Mouse (Mus musculus) midbrain, embryonic 11.5 days (tissue): ENCODE results near the gene Vstm4. TPM values are rescaled to one million over a fixed set of nuclear protein-coding genes. Genes with fewer than 3 reads are reported as not detected.

Source experiments
- ATAC-seq: fragments of 200-750 bp; cut with Nextera tagmentation; 2 replicates; pipeline ENCODE4 v1.8.0; 2017; ENCODE audit warnings: moderate TSS enrichment, moderate library complexity; ENCODE audit not compliant: low FRiP score
- DNase-seq: peaks from one replicate; pipeline ENCODE4 v3.0.0; 2015; ENCODE audit warnings: low spot score; ENCODE audit errors: missing footprints
- H3K27ac ChIP-seq: fragments of 300-500 bp; sonication (generic); 2 replicates; pipeline ENCODE4 v1.5.1; 2014; ENCODE audit warnings: low read depth, low read length
- H3K27me3 ChIP-seq: fragments of 300-500 bp; sonication (generic); 2 replicates; pipeline ENCODE4 v1.6.1; 2014; ENCODE audit warnings: mild to moderate bottlenecking, low read length, moderate library complexity, mixed read lengths; ENCODE audit not compliant: control insufficient read depth, insufficient read depth
- H3K36me3 ChIP-seq: fragments of 300-500 bp; sonication (generic); 2 replicates; pipeline ENCODE4 v1.6.1; 2014; ENCODE audit warnings: mild to moderate bottlenecking, low read length, moderate library complexity, mixed read lengths; ENCODE audit not compliant: control insufficient read depth, insufficient read depth
- H3K4me1 ChIP-seq: fragments of 300-500 bp; sonication (generic); 2 replicates; pipeline ENCODE4 v1.6.1; 2014; ENCODE audit warnings: low read length; ENCODE audit not compliant: control insufficient read depth, insufficient read depth
- H3K4me2 ChIP-seq: fragments of 300-500 bp; sonication (generic); 2 replicates; pipeline ENCODE4 v1.6.1; 2014; ENCODE audit warnings: mild to moderate bottlenecking, moderate library complexity
- H3K4me3 ChIP-seq: fragments of 300-500 bp; sonication (generic); 2 replicates; pipeline ENCODE4 v1.5.1; 2014; ENCODE audit warnings: low read depth, low read length
- H3K9ac ChIP-seq: fragments of 300-500 bp; sonication (generic); 2 replicates; pipeline ENCODE4 v1.6.1; 2014; ENCODE audit warnings: low read length
- H3K9me3 ChIP-seq: fragments of 300-500 bp; sonication (generic); 2 replicates; pipeline ENCODE4 v1.6.1; 2016; ENCODE audit warnings: low read length; ENCODE audit not compliant: control insufficient read depth
- WGBS: fragments of 180-500 bp; shearing (Covaris S2); extraction: QIAGEN DNeasy Blood & Tissue Kit; methylation state at CpG from one replicate; pipeline ENCODE4 v1.1.7; 2014; 5-methylcytosine and 5-hydroxymethylcytosine counted together
- polyA plus RNA-seq: library from polyadenylated mRNA; unstranded; fragments of >200 nt; fragmentation: Nextera tagmentation; extraction: Ambion mirVana; gene quantifications from 2 replicates; pipeline ENCODE4 v1.2.1, GENCODE M21; 2014

Vstm4 gene
- polyA plus RNA-seq, 1 experiment from 2014 or later = 4.5 TPM

- no peaks in the 10 kb centered on the region for H3K9me3 ChIP-seq
- H3K27me3 ChIP-seq = no peaks in the 10 kb centered on the region
- DNase-seq = no peak
- H3K27ac ChIP-seq = no peak overlapping the region
- H3K9ac ChIP-seq = no peak overlapping the region
- H3K36me3 ChIP-seq = no peaks in the 10 kb centered on the region
- no peak overlapping the region for H3K4me2 ChIP-seq
- 61% methylated on average over 14 of the region's 14 CpGs for WGBS
- no peak overlapping the region for H3K4me3 ChIP-seq
- peaks cover 4% of the 10 kb centered on the region for H3K4me1 ChIP-seq
- ATAC-seq = no peak
Observed at GRCm38 (mm10) chr14:32824267-32825150, 32.0 kb upstream of the Vstm4 start.

- Histone ChIP-seq H3K4me2 (peak overlapping the region; percentile 25; the same call in 1 of the 2 replicates), H3K9ac (no peak overlapping the region), H3K27me3 (no peaks in the 10 kb centered on the region), H3K36me3 (no peaks in the 10 kb centered on the region), H3K9me3 (no peaks in the 10 kb centered on the region), H3K27ac (no peak overlapping the region), H3K4me1 (peaks cover 4% of the 10 kb centered on the region), H3K4me3 (no peak overlapping the region)
- WGBS = 9% methylated on average over 11 of the region's 11 CpGs
- DNase-seq (peak; percentile 91), ATAC-seq (peak; percentile 42; the same call in 1 of the 2 replicates)
Observed at GRCm38 (mm10) chr14:32825426-32826032, 31.0 kb upstream of the Vstm4 start.

GRCm38 (mm10) chr14:32827165-32827564, 29.4 kb upstream of the Vstm4 start:
- WGBS = 70% methylated on average over 4 of the region's 4 CpGs
- no peak overlapping the region for H3K4me3 ChIP-seq
- DNase-seq = no peak
- no peaks in the 10 kb centered on the region for H3K9me3 ChIP-seq
- no peaks in the 10 kb centered on the region for H3K36me3 ChIP-seq
- no peak for ATAC-seq
- no peaks in the 10 kb centered on the region for H3K27me3 ChIP-seq
- H3K4me1 ChIP-seq = peaks cover 4% of the 10 kb centered on the region
- H3K9ac ChIP-seq = no peak overlapping the region
- no peak overlapping the region for H3K4me2 ChIP-seq
- no peak overlapping the region for H3K27ac ChIP-seq

- Histone ChIP-seq H3K4me2 (no peak overlapping the region), H3K27ac (no peak overlapping the region), H3K4me1 (peaks cover 4% of the 10 kb centered on the region), H3K9ac (no peak overlapping the region), H3K9me3 (no peaks in the 10 kb centered on the region), H3K4me3 (no peak overlapping the region), H3K36me3 (no peaks in the 10 kb centered on the region), H3K27me3 (no peaks in the 10 kb centered on the region)
- WGBS = 58% methylated on average over 6 of the region's 6 CpGs
- DNase-seq (no peak), ATAC-seq (no peak)
Observed at GRCm38 (mm10) chr14:32827994-32828650, 28.4 kb upstream of the Vstm4 start.

GRCm38 (mm10) chr14:32833847-32834246, 22.7 kb upstream of the Vstm4 start, which contains the start of gene Fam170b:
Fam170b (plus strand) TSS chr14:32833962.
- H3K4me1 ChIP-seq = no peaks in the 10 kb centered on the region
- H3K4me2 ChIP-seq = no peak within 1 kb of the TSS
- H3K27me3 ChIP-seq = no peaks in the 10 kb centered on the region
- 81% methylated on average over 8 of the region's 8 CpGs for WGBS
- no peak within 1 kb of the TSS for H3K4me3 ChIP-seq
- no peak within 1 kb of the TSS for H3K27ac ChIP-seq
- no peaks in the 10 kb centered on the region for H3K36me3 ChIP-seq
- DNase-seq = no peak
- no peak within 1 kb of the TSS for H3K9ac ChIP-seq
- H3K9me3 ChIP-seq = no peaks in the 10 kb centered on the region
- ATAC-seq = no peak

- Histone ChIP-seq H3K4me2 (no peak overlapping the region), H3K36me3 (no peaks in the 10 kb centered on the region), H3K4me1 (no peaks in the 10 kb centered on the region), H3K9ac (no peak overlapping the region), H3K4me3 (no peak overlapping the region), H3K9me3 (no peaks in the 10 kb centered on the region), H3K27ac (no peak overlapping the region), H3K27me3 (no peaks in the 10 kb centered on the region)
- ATAC-seq (no peak), DNase-seq (no peak)
- WGBS = 91% methylated on average over 14 of the region's 14 CpGs
Observed at GRCm38 (mm10) chr14:32835181-32835580, 21.4 kb upstream of the Vstm4 start.

- DNase-seq = no peak
- Histone ChIP-seq H3K4me1 (no peaks in the 10 kb centered on the region), H3K4me2 (no peak overlapping the region), H3K36me3 (no peaks in the 10 kb centered on the region), H3K27ac (no peak overlapping the region), H3K27me3 (no peaks in the 10 kb centered on the region), H3K4me3 (no peak overlapping the region), H3K9me3 (no peaks in the 10 kb centered on the region), H3K9ac (no peak overlapping the region)
- WGBS = 92% methylated on average over 14 of the region's 14 CpGs
- ATAC-seq = no peak
Observed at GRCm38 (mm10) chr14:32835596-32835995, 21.0 kb upstream of the Vstm4 start.

GRCm38 (mm10) chr14:32836191-32836590, 20.4 kb upstream of the Vstm4 start:
- 89% methylated on average over 11 of the region's 11 CpGs for WGBS
- no peak for DNase-seq
- no peaks in the 10 kb centered on the region for H3K4me1 ChIP-seq
- H3K9ac ChIP-seq = no peak overlapping the region
- no peak for ATAC-seq
- H3K36me3 ChIP-seq = no peaks in the 10 kb centered on the region
- no peak overlapping the region for H3K4me3 ChIP-seq
- H3K9me3 ChIP-seq = no peaks in the 10 kb centered on the region
- H3K4me2 ChIP-seq = no peak overlapping the region
- H3K27me3 ChIP-seq = no peaks in the 10 kb centered on the region
- no peak overlapping the region for H3K27ac ChIP-seq

GRCm38 (mm10) chr14:32842052-32842451, 14.5 kb upstream of the Vstm4 start:
- Histone ChIP-seq H3K4me1 (no peaks in the 10 kb centered on the region), H3K4me3 (no peak overlapping the region), H3K4me2 (no peak overlapping the region), H3K27me3 (no peaks in the 10 kb centered on the region), H3K9me3 (no peaks in the 10 kb centered on the region), H3K27ac (no peak overlapping the region), H3K9ac (no peak overlapping the region), H3K36me3 (no peaks in the 10 kb centered on the region)
- DNase-seq (no peak), ATAC-seq (no peak)
